Mouse (Mus musculus) fibroblast of lung, adult 2 months (primary cell): ENCODE measurements around the gene Nrp1.

Experiments
- DNase-seq: peaks from one replicate; pipeline ENCODE4 v3.0.0-alpha.2; 2011; ENCODE audit warnings: low read depth

The Nrp1 gene

DNA sequence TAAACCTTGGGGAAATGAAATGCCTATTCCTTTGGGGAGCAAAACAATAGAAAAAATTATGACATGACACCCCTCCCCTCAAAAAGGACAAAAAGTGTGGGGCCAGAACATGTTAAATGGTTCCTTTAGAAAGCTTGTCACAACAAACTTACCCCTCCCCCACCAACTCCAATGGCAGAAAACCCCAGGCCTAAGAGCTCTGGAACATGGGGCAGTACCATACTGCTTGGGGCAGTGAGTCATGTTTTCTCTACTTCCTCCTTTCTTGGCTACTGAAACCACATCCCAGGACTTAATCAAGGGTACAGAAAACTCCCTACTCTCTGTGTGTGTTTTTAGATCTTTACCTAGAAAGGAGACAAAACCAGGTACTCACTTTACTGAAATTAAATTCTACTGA lies 147.5 kb downstream of the Nrp1 start:
- DNase-seq, result no peak

- DNase-seq, result no peak
These were observed 150.3 kb downstream of the Nrp1 start for GRCm38 (mm10) chr8:128508723-128509122.

DNA sequence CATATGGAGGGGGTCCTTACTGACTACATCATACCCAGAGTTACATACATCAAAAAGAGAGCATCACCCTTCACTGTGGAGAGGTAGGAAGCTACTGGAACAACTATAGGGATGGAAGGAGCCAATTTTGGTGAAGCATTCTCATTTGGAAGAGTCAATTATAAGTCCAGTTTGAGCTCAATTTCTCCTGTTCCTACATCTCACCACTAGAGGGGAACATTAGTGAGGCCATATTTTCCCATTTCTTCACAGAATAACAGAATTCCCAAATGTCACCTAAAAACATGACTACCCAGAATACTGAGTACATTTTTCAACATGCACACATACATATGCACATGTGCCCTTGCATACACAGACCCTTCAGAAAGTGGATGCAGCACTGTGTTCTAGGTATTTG lies 152.6 kb downstream of the Nrp1 start:
- no peak for DNase-seq

DNA sequence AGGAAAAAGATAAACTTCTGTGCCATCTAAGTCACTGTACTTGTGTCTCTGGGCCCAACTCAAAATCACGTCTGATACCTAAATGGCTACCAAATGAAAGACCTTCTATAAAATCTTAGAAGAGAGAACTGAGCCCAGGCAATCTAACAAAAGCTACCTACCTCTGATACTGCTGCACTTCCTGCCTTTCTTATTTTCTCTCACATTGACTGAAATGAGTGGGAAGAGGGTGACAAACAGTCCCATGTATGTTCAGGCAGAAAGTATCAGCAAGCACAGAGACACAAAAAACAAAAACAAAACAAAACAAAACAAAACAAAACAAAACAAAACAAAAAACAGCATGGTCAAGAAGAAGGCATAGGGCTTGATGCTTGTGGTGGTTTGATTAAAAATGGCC lies 153.3 kb downstream of the Nrp1 start:
- DNase-seq, result no peak

DNA sequence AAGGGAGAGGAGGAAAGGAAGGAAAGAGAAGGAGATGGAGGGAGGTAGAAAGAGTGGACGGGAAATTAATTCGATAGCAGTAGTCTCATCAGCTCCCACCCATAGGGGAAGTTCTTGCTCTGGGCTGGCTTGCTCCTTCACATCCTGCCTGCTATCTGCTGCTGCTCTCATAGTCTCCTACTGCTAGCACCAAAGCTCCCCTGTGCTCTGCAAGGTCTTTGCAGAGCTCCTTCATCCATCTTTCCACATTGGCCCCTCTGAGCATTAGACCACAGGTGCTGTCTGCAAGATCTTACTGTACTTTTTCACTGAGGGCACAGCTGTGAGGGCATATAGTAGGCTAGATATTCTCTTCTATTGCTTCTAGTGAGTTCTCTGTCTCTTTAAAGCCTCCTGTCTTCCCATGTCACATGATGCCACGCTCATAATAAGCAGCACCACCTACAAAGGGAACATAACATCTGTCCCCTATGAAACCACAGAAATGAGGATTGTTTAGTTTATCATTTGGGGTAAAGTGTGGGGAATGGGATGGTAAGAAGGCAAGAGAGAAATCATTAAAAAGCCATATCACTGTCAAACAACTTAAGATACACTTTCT lies 158.5 kb downstream of the Nrp1 start:
- DNase-seq, result no peak

DNA sequence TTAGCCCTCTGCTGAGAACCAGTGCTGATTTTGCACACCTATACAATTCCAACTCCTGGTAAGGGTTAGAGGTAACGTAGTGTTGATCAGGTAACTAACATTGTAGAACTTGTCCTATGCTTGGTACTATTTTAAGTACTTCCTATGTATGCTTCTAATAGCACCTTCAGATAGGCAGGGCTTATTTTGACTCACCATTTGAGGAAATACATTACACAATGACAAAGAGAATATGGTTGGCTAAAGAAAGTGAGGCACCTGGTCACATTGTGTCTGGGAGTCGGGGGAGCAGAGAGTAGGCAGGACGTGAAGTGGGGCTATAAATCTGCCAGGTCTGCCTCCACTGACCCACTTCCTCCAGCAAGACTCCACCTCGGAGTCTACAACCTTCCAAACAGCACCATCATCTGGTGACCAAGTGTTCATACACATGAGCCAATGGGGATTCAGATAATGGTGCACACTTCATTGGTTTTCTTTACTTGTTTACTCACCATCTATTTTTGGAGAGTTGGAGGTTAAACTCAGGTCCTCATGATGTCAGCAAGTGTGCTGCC lies 159.2 kb downstream of the Nrp1 start:
- no peak for DNase-seq

- no peak for DNase-seq
These were observed 161.0 kb downstream of the Nrp1 start for GRCm38 (mm10) chr8:128519366-128519765.

GRCm38 (mm10) chr8:128523825-128524224 lies 165.4 kb downstream of the Nrp1 start:
- no peak for DNase-seq

DNA sequence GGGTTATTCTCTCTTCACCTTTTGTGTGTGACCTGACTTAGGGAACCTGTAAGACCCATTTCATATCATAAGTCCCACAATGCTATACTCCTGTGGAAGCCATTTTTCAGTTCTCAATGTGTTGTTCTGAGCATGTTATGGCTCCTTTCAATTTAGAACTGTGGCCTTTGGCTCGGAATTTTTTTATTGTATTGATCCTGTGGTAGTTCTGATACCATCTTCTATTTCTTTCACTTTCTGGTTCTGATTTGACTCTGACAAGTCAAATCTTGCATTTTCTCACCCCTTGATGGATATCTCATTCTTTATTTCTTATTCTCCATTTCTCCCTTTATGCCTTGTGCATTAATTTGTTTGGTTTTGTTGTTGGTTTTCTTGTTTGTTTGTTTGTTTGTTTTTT lies 167.5 kb downstream of the Nrp1 start:
- no peak for DNase-seq

- no peak for DNase-seq
These were observed 170.4 kb downstream of the Nrp1 start for GRCm38 (mm10) chr8:128528591-128529383.

DNA sequence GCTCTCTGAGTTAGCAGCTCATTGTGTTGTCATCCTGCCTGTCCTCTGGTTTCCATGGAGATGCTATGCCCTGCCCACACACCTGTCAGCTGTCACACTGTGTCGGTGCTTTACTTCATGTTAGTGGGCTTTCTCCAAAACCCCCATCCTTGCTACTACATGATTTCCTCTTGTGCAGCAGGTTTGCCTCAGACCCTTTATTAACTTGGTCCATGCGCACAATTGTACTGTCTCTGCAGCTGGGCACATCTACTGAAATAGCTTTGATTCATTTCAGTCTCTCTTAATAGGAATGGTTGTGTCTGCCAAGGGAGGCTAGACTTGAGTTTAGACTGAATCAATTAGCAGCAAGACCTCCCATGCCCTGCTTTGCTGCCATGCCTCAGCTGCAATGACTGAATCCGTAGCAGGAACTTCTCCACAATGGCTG lies 176.1 kb downstream of the Nrp1 start:
- no peak for DNase-seq

- DNase-seq, result no peak
These were observed 177.3 kb downstream of the Nrp1 start for GRCm38 (mm10) chr8:128535685-128536084.

- no peak for DNase-seq
These were observed 180.0 kb downstream of the Nrp1 start for GRCm38 (mm10) chr8:128538378-128538777.

GRCm38 (mm10) chr8:128541355-128542090 lies 183.1 kb downstream of the Nrp1 start:
- no peak for DNase-seq

DNA sequence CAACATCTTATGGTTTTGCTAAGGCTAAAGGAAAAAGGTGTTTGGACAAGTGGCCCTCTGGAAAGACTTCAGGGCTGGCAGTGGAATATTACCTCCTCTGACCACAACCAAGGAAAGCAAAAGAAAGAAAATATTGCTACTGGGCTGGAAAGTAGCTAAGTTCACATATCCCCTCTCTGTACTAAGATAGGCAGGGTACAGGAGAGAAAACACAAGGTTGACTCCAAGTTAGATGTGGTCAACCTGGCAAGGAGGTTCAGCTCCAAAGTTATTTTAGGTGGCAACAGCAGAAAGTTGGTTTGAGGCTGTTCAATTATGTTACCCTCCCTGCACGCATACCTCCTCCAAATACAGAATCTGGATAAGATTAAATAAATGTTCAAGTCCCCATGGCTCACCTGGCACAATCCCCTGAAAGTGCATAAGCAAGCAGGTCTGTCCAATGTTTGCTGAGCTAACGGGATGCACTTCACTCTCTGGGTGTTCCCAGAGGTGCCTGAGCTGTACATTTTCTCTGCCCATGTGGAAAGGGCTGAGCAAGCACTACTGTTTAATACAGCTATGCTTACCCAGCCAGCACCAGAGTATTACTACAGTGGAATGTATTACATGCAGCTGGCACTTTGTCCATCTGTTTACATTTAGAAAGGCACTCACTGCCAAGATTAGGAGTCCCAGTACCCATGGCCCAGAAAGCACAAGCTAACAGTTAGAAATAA lies 185.9 kb downstream of the Nrp1 start:
- peak; percentile 71 for DNase-seq

DNA sequence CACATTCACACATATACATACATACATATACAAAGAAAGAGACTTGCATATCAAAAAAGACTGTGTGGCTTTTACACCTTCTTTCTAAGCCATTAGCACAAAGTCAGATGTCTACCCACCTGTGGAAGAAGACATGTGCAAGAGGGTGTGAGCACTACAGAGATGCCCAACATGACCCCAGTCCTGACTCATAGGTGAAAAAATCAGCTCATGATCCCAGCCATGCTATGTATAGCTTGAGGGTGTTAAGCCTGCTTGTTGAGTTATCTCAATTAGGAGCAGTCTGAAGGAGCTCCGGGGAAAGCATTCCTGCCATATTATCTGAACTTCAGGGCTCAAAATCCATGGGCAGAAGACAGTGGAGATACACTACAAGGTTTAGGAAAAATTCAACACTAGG lies 187.9 kb downstream of the Nrp1 start:
- DNase-seq, result no peak

DNA sequence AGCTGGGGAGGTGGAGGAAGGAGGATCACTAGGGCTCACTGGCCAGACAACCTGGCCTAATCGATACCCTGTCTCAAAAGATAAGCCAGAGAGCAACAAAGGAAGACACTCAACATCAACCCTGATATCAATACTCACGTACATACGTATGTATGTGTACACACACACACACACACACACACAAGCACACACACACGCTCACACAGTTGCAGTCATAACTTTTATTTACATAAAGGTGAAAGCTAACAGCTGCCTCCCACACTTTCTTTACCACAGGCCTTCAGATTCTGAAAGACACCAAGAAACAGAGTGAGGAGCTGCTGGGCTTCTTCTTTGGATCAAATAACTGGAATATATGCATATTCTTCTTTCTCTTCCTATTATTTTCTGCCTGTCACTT lies 189.0 kb downstream of the Nrp1 start:
- no peak for DNase-seq

DNA sequence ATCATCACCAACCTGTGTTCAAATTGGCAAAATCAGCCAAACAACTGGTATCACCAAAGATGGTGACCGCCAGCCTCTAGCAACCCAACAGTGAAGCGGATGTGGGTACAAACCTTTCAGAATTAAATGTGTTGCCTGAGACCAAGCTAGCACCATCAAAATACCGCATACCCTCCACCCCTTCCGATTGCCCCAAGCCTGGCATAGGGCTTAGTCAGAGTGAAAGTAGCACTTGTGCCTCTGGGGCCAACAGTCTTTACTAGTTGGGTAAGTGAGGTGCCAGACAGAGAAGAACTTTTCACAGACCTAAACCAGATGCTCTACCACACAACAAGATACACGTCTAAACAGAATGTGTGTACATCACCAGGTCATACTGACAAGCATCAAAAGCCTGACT lies 191.3 kb downstream of the Nrp1 start:
- no peak for DNase-seq

- DNase-seq, result no peak
These were observed 193.2 kb downstream of the Nrp1 start for GRCm38 (mm10) chr8:128551421-128552139.
